Mouse (Mus musculus) liver, embryonic 13.5 days (tissue): ENCODE measurements around the gene Nt5c3. TPM values are rescaled to one million over a fixed set of nuclear protein-coding genes. Genes with fewer than 3 reads are reported as not detected.

ENCODE experiments used
- ATAC-seq: fragments of 200-750 bp; cut with Nextera tagmentation; 2 replicates; pipeline ENCODE4 v1.8.0; 2017; ENCODE audit warnings: low read depth, mild to moderate bottlenecking, moderate number of reproducible peaks, moderate library complexity
- DNase-seq: peaks from one replicate; pipeline ENCODE4 v3.0.0; 2022
- H3K27ac ChIP-seq: fragments of 300-500 bp; sonication (generic); 2 replicates; pipeline ENCODE4 v1.5.1; 2015; ENCODE audit warnings: moderate library complexity, mild to moderate bottlenecking, inconsistent platforms
- H3K27me3 ChIP-seq: fragments of 300-500 bp; sonication (generic); 2 replicates; pipeline ENCODE4 v1.6.1; 2015; ENCODE audit warnings: mild to moderate bottlenecking, inconsistent platforms
- H3K36me3 ChIP-seq: fragments of 300-500 bp; sonication (generic); 2 replicates; pipeline ENCODE4 v1.6.1; 2015; ENCODE audit warnings: mild to moderate bottlenecking, inconsistent platforms
- H3K4me1 ChIP-seq: fragments of 300-500 bp; sonication (generic); replicated peaks from 2 replicates; pipeline ENCODE4 v1.6.1; 2015; ENCODE audit warnings: inconsistent platforms
- H3K4me2 ChIP-seq: fragments of 300-500 bp; sonication (generic); 2 replicates; pipeline ENCODE4 v1.6.1; 2015; ENCODE audit warnings: inconsistent platforms, mild to moderate bottlenecking, moderate library complexity
- H3K4me3 ChIP-seq: fragments of 300-500 bp; sonication (generic); replicated peaks from 2 replicates; pipeline ENCODE4 v1.5.1; 2015; ENCODE audit warnings: mild to moderate bottlenecking, inconsistent platforms
- H3K9ac ChIP-seq: fragments of 300-500 bp; sonication (generic); 2 replicates; pipeline ENCODE4 v1.6.1; 2015; ENCODE audit warnings: mild to moderate bottlenecking, inconsistent platforms
- H3K9me3 ChIP-seq: fragments of 300-500 bp; sonication (generic); replicated peaks from 2 replicates; pipeline ENCODE4 v1.6.1; 2016; ENCODE audit warnings: inconsistent platforms
- WGBS: fragments of 180-500 bp; shearing (Covaris S2); methylation state at CpG from one replicate; pipeline ENCODE4 v1.1.7; 2015; ENCODE audit not compliant: insufficient replicate concordance; 5-methylcytosine and 5-hydroxymethylcytosine counted together
- polyA plus RNA-seq: library from polyadenylated mRNA; unstranded; fragments of >200 nt; fragmentation: Nextera tagmentation; extraction: Ambion mirVana; gene quantifications from 2 replicates; pipeline ENCODE4 v1.2.1, GENCODE M21; 2015

Gene Nt5c3
- 244 and 274 TPM in 2 replicates for polyA plus RNA-seq

DNA sequence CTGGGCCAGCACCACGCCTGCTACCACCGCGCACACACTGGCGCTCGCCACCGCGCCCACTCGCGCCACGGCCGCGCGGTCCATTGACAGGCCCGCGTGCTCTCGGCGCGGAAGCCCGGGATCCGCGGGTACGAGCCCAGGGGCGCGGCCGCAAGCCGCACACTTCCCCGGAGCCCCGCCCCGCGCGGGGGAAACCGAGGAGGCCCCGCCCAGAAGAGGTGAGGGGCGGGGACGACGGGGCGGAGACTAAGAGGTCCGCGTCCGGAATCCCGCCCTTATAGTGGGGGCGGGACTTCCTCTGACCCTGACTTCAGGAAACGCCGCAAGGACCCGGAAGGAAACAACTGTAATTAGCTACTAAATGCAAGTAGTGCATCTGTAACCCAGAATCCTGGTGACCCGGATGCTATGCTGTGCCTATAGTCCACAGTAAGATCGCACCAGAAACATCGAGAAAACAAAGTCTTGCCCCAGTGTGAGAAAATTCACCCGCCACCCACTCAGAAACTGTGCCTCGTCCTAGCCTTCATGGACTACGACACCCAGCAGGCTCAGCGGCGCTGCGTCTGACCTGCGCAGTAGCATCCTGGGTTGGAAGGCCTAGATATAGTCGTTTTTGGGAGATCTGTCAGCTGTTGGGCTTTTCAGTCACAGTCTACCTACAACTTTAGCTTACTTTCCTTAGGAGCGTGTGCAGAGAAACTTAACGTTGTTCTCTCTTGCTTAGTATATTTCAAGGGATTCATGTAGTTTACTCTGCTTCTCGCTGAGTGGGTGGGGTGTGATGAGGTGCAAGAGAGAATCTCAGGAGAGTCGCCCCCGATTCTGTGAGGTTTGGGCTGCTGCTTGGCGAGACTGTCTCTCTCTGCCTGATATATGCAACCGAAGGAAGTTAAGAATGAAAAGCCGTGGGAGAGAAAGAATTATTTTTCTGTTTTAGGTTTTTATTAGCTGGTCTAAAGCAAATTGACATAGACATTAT lies at the start of gene Nt5c3, which contains the start of gene Vmn1r4:
Gene Nt5c3 (minus strand): TSS at position 207 of the 982 bp plus-strand sequence.
Gene Vmn1r4 (plus strand): TSS at position 290 of the 982 bp plus-strand sequence.
- Histone ChIP-seq H3K4me2 (peak within 1 kb of the TSS; percentile 80), H3K36me3 (no peaks in the 10 kb centered on the region), H3K9ac (peak within 1 kb of the TSS; percentile 93), H3K4me3 (peak within 1 kb of the TSS; percentile 83), H3K4me1 (peaks cover 39% of the 10 kb centered on the region), H3K9me3 (no peaks in the 10 kb centered on the region), H3K27ac (peak within 1 kb of the TSS; percentile 99), H3K27me3 (no peaks in the 10 kb centered on the region)
- peak; percentile 87 for DNase-seq
- peak; percentile 83 for ATAC-seq
- 3% methylated on average over 64 of the region's 64 CpGs for WGBS

GRCm38 (mm10) chr6:56969973-56970372 lies 46.2 kb upstream of the Nt5c3 start, which contains the start of gene Vmn1r5:
TSS of gene Vmn1r5 (plus strand) at chr6:56970273.
- Histone ChIP-seq H3K4me3 (no peak within 1 kb of the TSS), H3K4me1 (no peaks in the 10 kb centered on the region), H3K27ac (no peak within 1 kb of the TSS), H3K4me2 (no peak within 1 kb of the TSS), H3K27me3 (no peaks in the 10 kb centered on the region), H3K9ac (no peak within 1 kb of the TSS), H3K9me3 (no peaks in the 10 kb centered on the region), H3K36me3 (no peaks in the 10 kb centered on the region)
- DNase-seq (no peak), ATAC-seq (no peak)

GRCm38 (mm10) chr6:56956436-56956835 lies 32.7 kb upstream of the Nt5c3 start:
- no peaks in the 10 kb centered on the region for H3K27me3 ChIP-seq
- no peaks in the 10 kb centered on the region for H3K9me3 ChIP-seq
- ATAC-seq: no peak
- no peak overlapping the region for H3K4me3 ChIP-seq
- whole genome bisulfite sequencing: 62% methylated on average over 5 of the region's 5 CpGs
- H3K4me2 ChIP-seq: no peak overlapping the region
- H3K27ac ChIP-seq: no peak overlapping the region
- no peaks in the 10 kb centered on the region for H3K4me1 ChIP-seq
- H3K36me3 ChIP-seq: no peaks in the 10 kb centered on the region
- DNase-seq: no peak
- no peak overlapping the region for H3K9ac ChIP-seq

DNA sequence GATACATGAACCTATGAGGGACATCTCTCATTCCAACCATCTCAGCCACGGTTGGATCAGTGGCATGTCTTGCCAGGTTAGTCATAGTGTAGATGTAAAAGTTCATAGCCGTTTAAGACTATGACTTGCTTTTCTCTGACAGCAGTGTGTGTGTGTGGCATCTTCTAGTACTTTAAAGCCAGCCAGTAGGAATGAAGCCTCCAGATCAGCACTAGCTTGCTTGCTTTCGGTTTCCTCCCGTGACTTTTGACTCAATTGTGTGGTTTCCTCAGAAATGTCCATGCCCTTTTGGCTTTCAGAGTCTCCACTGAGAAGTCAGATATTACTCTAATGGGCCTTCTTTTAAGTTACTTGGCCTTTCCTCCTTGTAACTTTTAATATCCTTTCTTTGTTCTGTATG lies 10.6 kb upstream of the Nt5c3 start:
- Histone ChIP-seq H3K9ac (no peak overlapping the region), H3K9me3 (no peaks in the 10 kb centered on the region), H3K4me3 (no peak overlapping the region), H3K36me3 (no peaks in the 10 kb centered on the region), H3K27ac (no peak overlapping the region), H3K4me1 (no peaks in the 10 kb centered on the region), H3K27me3 (peaks cover 17% of the 10 kb centered on the region), H3K4me2 (no peak overlapping the region)
- WGBS: 58% methylated on average over 4 of the region's 4 CpGs
- no peak for DNase-seq
- no peak for ATAC-seq

- no peaks in the 10 kb centered on the region for H3K36me3 ChIP-seq
- no peak overlapping the region for H3K27ac ChIP-seq
- H3K4me2 ChIP-seq: no peak overlapping the region
- peaks cover 17% of the 10 kb centered on the region for H3K27me3 ChIP-seq
- DNase-seq: no peak
- H3K9me3 ChIP-seq: no peaks in the 10 kb centered on the region
- 33% methylated on average over 2 of the region's 2 CpGs for WGBS
- H3K4me1 ChIP-seq: no peaks in the 10 kb centered on the region
- no peak for ATAC-seq
- no peak overlapping the region for H3K9ac ChIP-seq
- H3K4me3 ChIP-seq: no peak overlapping the region
These were observed 8.7 kb upstream of the Nt5c3 start for GRCm38 (mm10) chr6:56932464-56932863.

- no peaks in the 10 kb centered on the region for H3K4me1 ChIP-seq
- peaks cover 17% of the 10 kb centered on the region for H3K27me3 ChIP-seq
- H3K9ac ChIP-seq: no peak overlapping the region
- no peak overlapping the region for H3K4me3 ChIP-seq
- no peak overlapping the region for H3K27ac ChIP-seq
- H3K9me3 ChIP-seq: no peaks in the 10 kb centered on the region
- no peak for DNase-seq
- 54% methylated on average over 4 of the region's 4 CpGs for WGBS
- ATAC-seq: no peak
- no peak overlapping the region for H3K4me2 ChIP-seq
- H3K36me3 ChIP-seq: no peaks in the 10 kb centered on the region
These were observed 8.1 kb upstream of the Nt5c3 start for GRCm38 (mm10) chr6:56931648-56932415.

GRCm38 (mm10) chr6:56923331-56923725 lies 404 bp downstream of the Nt5c3 start:
- DNase-seq: peak; percentile 62
- peak; percentile 41 for ATAC-seq
- Histone ChIP-seq H3K36me3 (no peaks in the 10 kb centered on the region), H3K9me3 (no peaks in the 10 kb centered on the region), H3K4me2 (peak overlapping the region; percentile 80), H3K27ac (peak overlapping the region; percentile 99), H3K4me3 (peak overlapping the region; percentile 83), H3K4me1 (peaks cover 46% of the 10 kb centered on the region), H3K27me3 (no peaks in the 10 kb centered on the region), H3K9ac (peak overlapping the region; percentile 93)
- under 1% methylated on average over 25 of the region's 25 CpGs for WGBS

GRCm38 (mm10) chr6:56920222-56921092 lies 3.3 kb downstream of the Nt5c3 start:
- peak overlapping the region; percentile 83 for H3K4me3 ChIP-seq
- H3K4me1 ChIP-seq: peaks cover 74% of the 10 kb centered on the region
- H3K27me3 ChIP-seq: no peaks in the 10 kb centered on the region
- H3K4me2 ChIP-seq: peak overlapping the region; percentile 80
- H3K9me3 ChIP-seq: no peaks in the 10 kb centered on the region
- H3K27ac ChIP-seq: peak overlapping the region; percentile 99
- DNase-seq: peak; percentile 78
- 16% methylated on average over 12 of the region's 12 CpGs for WGBS
- peak overlapping the region; percentile 93 for H3K9ac ChIP-seq
- H3K36me3 ChIP-seq: peaks cover 5% of the 10 kb centered on the region; the same call in 1 of the 2 replicates
- peak; percentile 79 for ATAC-seq

DNA sequence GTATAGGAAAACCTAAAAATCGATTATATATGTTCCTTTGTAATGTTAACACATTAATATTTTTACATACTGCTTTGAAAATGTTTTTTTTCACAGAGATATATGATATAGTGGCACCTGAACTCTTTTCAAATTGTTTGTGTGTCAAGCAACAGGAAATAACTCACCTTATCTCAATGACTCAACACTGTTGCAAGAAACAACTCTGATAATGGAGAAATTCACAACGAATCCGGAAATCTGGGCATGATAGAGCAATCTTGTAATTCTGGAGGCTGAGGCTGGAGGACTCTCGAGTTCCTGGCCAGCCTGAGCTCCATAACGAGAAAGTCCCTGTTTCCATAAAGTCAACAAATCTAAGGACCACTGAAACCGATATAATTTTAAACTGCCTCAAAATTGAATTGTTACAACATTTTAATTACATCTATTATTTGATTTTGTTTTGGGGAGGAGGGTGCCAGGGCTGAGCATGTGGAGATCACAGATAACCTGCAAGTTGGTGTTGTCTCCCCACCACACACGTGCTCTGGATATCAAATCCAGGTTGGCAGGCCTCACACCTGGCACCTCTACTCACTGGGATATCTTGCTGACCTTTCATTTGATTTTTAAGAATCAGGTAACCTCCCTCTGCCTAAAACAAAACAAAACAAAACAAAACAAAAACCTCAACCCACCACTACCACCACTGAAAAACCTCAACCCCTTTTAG lies 4.2 kb downstream of the Nt5c3 start:
- DNase-seq: no peak
- Histone ChIP-seq H3K4me3 (peak overlapping the region; percentile 83), H3K9ac (peak overlapping the region; percentile 93), H3K27me3 (no peaks in the 10 kb centered on the region), H3K4me2 (peak overlapping the region; percentile 80), H3K4me1 (peaks cover 80% of the 10 kb centered on the region), H3K9me3 (no peaks in the 10 kb centered on the region), H3K27ac (peak overlapping the region; percentile 99), H3K36me3 (peaks cover 13% of the 10 kb centered on the region)
- WGBS: 23% methylated on average over 7 of the region's 7 CpGs
- no peak for ATAC-seq
